Mouse (Mus musculus) limb, embryonic 11.5 days (tissue): ENCODE measurements around the gene Gm20604. TPM values are rescaled to one million over a fixed set of nuclear protein-coding genes. Genes with fewer than 3 reads are reported as not detected.

Experiments
- ATAC-seq: fragments of 200-750 bp; cut with Nextera tagmentation; 2 replicates; pipeline ENCODE4 v1.8.0; 2017; ENCODE audit warnings: low read depth; ENCODE audit not compliant: insufficient number of reproducible peaks, low FRiP score, low TSS enrichment
- DNase-seq: peaks from one replicate; pipeline ENCODE4 v3.0.0-alpha.2; 2015; ENCODE audit warnings: low spot score
- H3K27ac ChIP-seq: fragments of 300-500 bp; sonication (generic); replicated peaks from 2 replicates; pipeline ENCODE4 v1.5.1; 2014; ENCODE audit warnings: low read depth, mild to moderate bottlenecking, low read length
- H3K27me3 ChIP-seq: fragments of 300-500 bp; sonication (generic); 2 replicates; pipeline ENCODE4 v1.6.1; 2014; ENCODE audit warnings: mild to moderate bottlenecking, low read length, mixed read lengths; ENCODE audit not compliant: control insufficient read depth, insufficient read depth
- H3K36me3 ChIP-seq: fragments of 300-500 bp; sonication (generic); 2 replicates; pipeline ENCODE4 v1.6.1; 2014; ENCODE audit warnings: mild to moderate bottlenecking, low read length, moderate library complexity, mixed read lengths; ENCODE audit not compliant: control insufficient read depth, insufficient read depth
- H3K4me1 ChIP-seq: fragments of 300-500 bp; sonication (generic); 2 replicates; pipeline ENCODE4 v1.6.1; 2014; ENCODE audit warnings: low read length, mixed read lengths; ENCODE audit not compliant: control insufficient read depth, insufficient read depth
- H3K4me2 ChIP-seq: fragments of 300-500 bp; sonication (generic); 2 replicates; pipeline ENCODE4 v1.6.1; 2014; ENCODE audit warnings: low read depth, mild to moderate bottlenecking, moderate library complexity; ENCODE audit not compliant: severe bottlenecking
- H3K4me3 ChIP-seq: fragments of 300-500 bp; sonication (generic); 2 replicates; pipeline ENCODE4 v1.5.1; 2014; ENCODE audit warnings: low read depth, low read length
- H3K9ac ChIP-seq: fragments of 300-500 bp; sonication (generic); 2 replicates; pipeline ENCODE4 v1.6.1; 2014; ENCODE audit warnings: mild to moderate bottlenecking, low read length
- H3K9me3 ChIP-seq: fragments of 300-500 bp; sonication (generic); 2 replicates; pipeline ENCODE4 v1.6.1; 2016; ENCODE audit warnings: low read length; ENCODE audit not compliant: control insufficient read depth
- WGBS: fragments of 180-500 bp; shearing (Covaris S2); extraction: QIAGEN DNeasy Blood & Tissue Kit; methylation state at CpG from one replicate; pipeline ENCODE4 v1.1.7; 2014; 5-methylcytosine and 5-hydroxymethylcytosine counted together
- polyA plus RNA-seq: library from polyadenylated mRNA; unstranded; fragments of >200 nt; fragmentation: Nextera tagmentation; extraction: Ambion mirVana; gene quantifications from 2 replicates; pipeline ENCODE4 v1.2.1, GENCODE M21; 2014

Gm20604 gene
- polyA plus RNA-seq, 1 experiment from 2014 or later = 36.8 TPM

- no peaks in the 10 kb centered on the region for H3K36me3 ChIP-seq
- H3K27me3 ChIP-seq = no peaks in the 10 kb centered on the region
- no peak for ATAC-seq
- WGBS = 12% methylated on average over 5 of the region's 5 CpGs
- no peak overlapping the region for H3K4me2 ChIP-seq
- no peaks in the 10 kb centered on the region for H3K9me3 ChIP-seq
- H3K4me1 ChIP-seq = peaks cover 19% of the 10 kb centered on the region
- H3K9ac ChIP-seq = no peak overlapping the region
- H3K4me3 ChIP-seq = no peak overlapping the region
- no peak overlapping the region for H3K27ac ChIP-seq
- peak; percentile 82 for DNase-seq
These were observed 25.1 kb downstream of the Gm20604 start for GRCm38 (mm10) chr12:102733381-102733780.

GRCm38 (mm10) chr12:102730798-102731619 lies 27.5 kb downstream of the Gm20604 start:
- DNase-seq (peak; percentile 51), ATAC-seq (peak; percentile 76)
- peak overlapping the region; percentile 12; the same call in 1 of the 2 replicates for H3K4me3 ChIP-seq
- H3K27me3 ChIP-seq = no peaks in the 10 kb centered on the region
- H3K4me2 ChIP-seq = peak overlapping the region; percentile 34
- H3K9me3 ChIP-seq = no peaks in the 10 kb centered on the region
- peak overlapping the region; percentile 96 for H3K27ac ChIP-seq
- peaks cover 19% of the 10 kb centered on the region for H3K4me1 ChIP-seq
- H3K9ac ChIP-seq = peak overlapping the region; percentile 34
- 22% methylated on average over 16 of the region's 16 CpGs for WGBS
- H3K36me3 ChIP-seq = no peaks in the 10 kb centered on the region

GRCm38 (mm10) chr12:102729855-102730797 lies 28.3 kb downstream of the Gm20604 start:
- WGBS = 28% methylated on average over 26 of the region's 26 CpGs

GRCm38 (mm10) chr12:102725761-102726175 lies 32.7 kb downstream of the Gm20604 start:
- Histone ChIP-seq H3K4me3 (no peak overlapping the region), H3K27me3 (no peaks in the 10 kb centered on the region), H3K36me3 (no peaks in the 10 kb centered on the region), H3K4me1 (peaks cover 11% of the 10 kb centered on the region; the same call in 1 of the 2 replicates), H3K27ac (no peak overlapping the region), H3K9me3 (no peaks in the 10 kb centered on the region), H3K4me2 (no peak overlapping the region), H3K9ac (no peak overlapping the region)
- no peak for ATAC-seq
- DNase-seq = no peak
- 71% methylated on average over 7 of the region's 7 CpGs for WGBS

More at GRCm38 (mm10) chr12:102729855-102730797, 28.3 kb downstream of the Gm20604 start:
- Histone ChIP-seq H3K4me2 (peak overlapping the region; percentile 34), H3K9ac (peak overlapping the region; percentile 40), H3K27me3 (no peaks in the 10 kb centered on the region), H3K4me1 (peaks cover 19% of the 10 kb centered on the region), H3K4me3 (peak overlapping the region; percentile 14; the same call in 1 of the 2 replicates), H3K36me3 (no peaks in the 10 kb centered on the region), H3K27ac (peak overlapping the region; percentile 96), H3K9me3 (no peaks in the 10 kb centered on the region)
- ATAC-seq (peak; percentile 97), DNase-seq (peak; percentile 93)

- 93% methylated on average over 6 of the region's 6 CpGs for WGBS
- H3K4me1 ChIP-seq = peaks cover 6% of the 10 kb centered on the region; the same call in 1 of the 2 replicates
- no peak overlapping the region for H3K9ac ChIP-seq
- H3K9me3 ChIP-seq = no peaks in the 10 kb centered on the region
- no peak overlapping the region for H3K4me3 ChIP-seq
- no peaks in the 10 kb centered on the region for H3K27me3 ChIP-seq
- H3K4me2 ChIP-seq = no peak overlapping the region
- no peaks in the 10 kb centered on the region for H3K36me3 ChIP-seq
- DNase-seq (no peak), ATAC-seq (no peak)
- no peak overlapping the region for H3K27ac ChIP-seq
These were observed 33.3 kb downstream of the Gm20604 start for GRCm38 (mm10) chr12:102725146-102725545.

- WGBS = 67% methylated on average over 6 of the region's 6 CpGs
- DNase-seq (no peak), ATAC-seq (no peak)
- Histone ChIP-seq H3K36me3 (no peaks in the 10 kb centered on the region), H3K9me3 (no peaks in the 10 kb centered on the region), H3K4me1 (no peaks in the 10 kb centered on the region), H3K27me3 (no peaks in the 10 kb centered on the region), H3K4me3 (no peak overlapping the region), H3K27ac (no peak overlapping the region), H3K9ac (no peak overlapping the region), H3K4me2 (no peak overlapping the region)
These were observed 34.6 kb downstream of the Gm20604 start for GRCm38 (mm10) chr12:102723861-102724260.

GRCm38 (mm10) chr12:102722966-102723365 lies 35.5 kb downstream of the Gm20604 start:
- Histone ChIP-seq H3K36me3 (no peaks in the 10 kb centered on the region), H3K27me3 (no peaks in the 10 kb centered on the region), H3K9ac (no peak overlapping the region), H3K4me3 (no peak overlapping the region), H3K9me3 (no peaks in the 10 kb centered on the region), H3K4me1 (no peaks in the 10 kb centered on the region), H3K27ac (no peak overlapping the region), H3K4me2 (no peak overlapping the region)
- no peak for DNase-seq
- ATAC-seq = no peak
- 81% methylated on average over 8 of the region's 8 CpGs for WGBS

GRCm38 (mm10) chr12:102722451-102722850 lies 36.0 kb downstream of the Gm20604 start:
- Histone ChIP-seq H3K4me1 (no peaks in the 10 kb centered on the region), H3K27ac (no peak overlapping the region), H3K4me3 (no peak overlapping the region), H3K9me3 (no peaks in the 10 kb centered on the region), H3K36me3 (no peaks in the 10 kb centered on the region), H3K27me3 (no peaks in the 10 kb centered on the region), H3K4me2 (no peak overlapping the region), H3K9ac (no peak overlapping the region)
- no peak for DNase-seq
- no peak for ATAC-seq
- WGBS = 60% methylated on average over 11 of the region's 11 CpGs
